23 mouse cellular contexts compared by ENCODE assay signal in the genomic region with DNA sequence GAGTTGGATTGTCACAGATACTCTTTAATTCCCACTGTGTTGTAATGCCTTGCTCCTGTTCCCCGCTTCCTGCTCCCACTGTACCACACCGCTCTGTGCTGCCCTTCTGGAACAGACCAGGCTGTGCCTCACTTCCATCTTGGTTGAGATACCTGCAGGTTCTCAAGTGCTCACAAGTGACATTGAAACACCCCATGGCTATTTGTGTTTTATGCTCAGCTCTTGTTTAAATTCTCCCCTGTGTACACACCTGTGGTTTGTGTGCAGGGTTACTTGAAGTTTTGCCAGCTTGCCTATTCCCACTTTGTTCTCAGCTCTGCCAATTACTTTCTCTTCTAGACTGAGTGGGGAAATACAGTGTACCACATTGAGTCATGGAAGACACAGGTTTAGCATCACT.
"Had no signal": no experiment of that assay in that cellular context is flagged by ENCODE, and none has a peak within 500 bp of the region (broad histone marks: within the 10 kb centered on the region; RNA-seq: fewer than 3 reads in every experiment).

No protein-coding gene starts in this region.

- H3K27me3 ChIP-seq: heart, embryonic 12.5 days; hindbrain, embryonic 12.5 days; intestine, embryonic 15.5 days; limb, embryonic 12.5 days had no signal

- H3K27ac ChIP-seq: heart, embryonic 10.5 days; hindbrain, embryonic 10.5 days; hindbrain, embryonic 12.5 days; hindbrain, embryonic 14.5 days; intestine, embryonic 15.5 days; layer of hippocampus, adult 2 months; left cerebral cortex, adult 2 months; limb, embryonic 10.5 days; limb, embryonic 12.5 days had no signal

- H3K9ac ChIP-seq: heart, embryonic 12.5 days; hindbrain, embryonic 12.5 days; hindbrain, embryonic 14.5 days; intestine, embryonic 15.5 days; limb, embryonic 12.5 days had no signal

- H3K4me2 ChIP-seq: heart, embryonic 12.5 days; hindbrain, embryonic 12.5 days; hindbrain, embryonic 14.5 days; intestine, embryonic 15.5 days; limb, embryonic 12.5 days had no signal

- H3K4me1 ChIP-seq: heart, embryonic 10.5 days; heart, embryonic 12.5 days; hindbrain, embryonic 10.5 days; hindbrain, embryonic 12.5 days; intestine, embryonic 15.5 days; limb, embryonic 10.5 days; limb, embryonic 12.5 days had no signal

- H3K9me3 ChIP-seq: heart, embryonic 10.5 days; heart, embryonic 12.5 days; hindbrain, embryonic 10.5 days; hindbrain, embryonic 12.5 days; intestine, embryonic 15.5 days; limb, embryonic 10.5 days; limb, embryonic 12.5 days had no signal

- H3K4me3 ChIP-seq: heart, embryonic 10.5 days; heart, embryonic 12.5 days; hindbrain, embryonic 10.5 days; hindbrain, embryonic 12.5 days; intestine, embryonic 15.5 days; layer of hippocampus, adult 2 months; left cerebral cortex, adult 2 months; limb, embryonic 10.5 days; limb, embryonic 12.5 days had no signal

- ATAC-seq: hindbrain, embryonic 16.5 days; inflammation-experienced regulatory T-cells, adult 6 months; intestine, embryonic 15.5 days; intestine, postnatal 0 days had no signal

- DNase-seq: gastrocnemius, postnatal 10 days; gastrocnemius, postnatal 25 days; heart, adult 18-20 months; heart, postnatal 10 days; heart, postnatal 4 days; kidney, adult 18-20 months; kidney, adult 8-10 months; kidney, postnatal 10 days; kidney, postnatal 25 days; kidney, postnatal 4 days had no signal
